Mouse (Mus musculus): ENCODE data around the gene Zbed6. TPM values are rescaled to one million over a fixed set of nuclear protein-coding genes. Genes with fewer than 3 reads are reported as not detected.
A peak's percentile ranks its signal among the peaks of the same experiment; 100 is the strongest.

Gene Zbed6
- polyA plus RNA-seq, 1 experiment from 2014 or later = not detected

DNA sequence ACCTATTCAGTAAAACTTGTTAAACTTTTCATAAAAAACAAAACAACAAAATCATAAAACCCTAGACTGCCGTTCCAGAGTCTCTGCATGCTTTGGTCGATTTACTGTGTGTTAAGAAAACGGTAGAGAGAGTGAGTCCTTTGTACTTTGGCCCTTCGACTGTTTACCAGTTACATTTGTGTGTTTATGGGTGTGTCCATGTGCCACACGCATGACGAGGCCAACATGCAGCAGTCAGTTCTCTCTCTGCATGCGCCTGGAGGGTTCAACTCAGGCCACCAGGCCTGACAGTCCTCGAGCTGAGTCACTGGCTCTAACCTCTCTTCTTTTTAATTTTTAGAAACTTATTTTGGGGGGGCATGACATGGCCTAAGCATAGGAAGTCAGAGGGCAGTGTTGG is 42.4 kb downstream of the Zbed6 start:
- H3K4me1 ChIP-seq = no peaks in the 10 kb centered on the region
- no peak overlapping the region for H3K27ac ChIP-seq (replicated peaks)
- no peaks in the 10 kb centered on the region for H3K27me3 ChIP-seq (replicated peaks)
- ATAC-seq (ENCODE audit: extremely low read depth, insufficient number of reproducible peaks, low FRiP score, low TSS enrichment) = no peak
- H3K4me2 ChIP-seq = no peak overlapping the region
- H3K9ac ChIP-seq = no peak overlapping the region
- no peak overlapping the region for H3K4me3 ChIP-seq
- no peaks in the 10 kb centered on the region for H3K9me3 ChIP-seq
- 81% methylated on average over 8 of the region's 8 CpGs for WGBS
- H3K36me3 ChIP-seq = peaks cover 95% of the 10 kb centered on the region

DNA sequence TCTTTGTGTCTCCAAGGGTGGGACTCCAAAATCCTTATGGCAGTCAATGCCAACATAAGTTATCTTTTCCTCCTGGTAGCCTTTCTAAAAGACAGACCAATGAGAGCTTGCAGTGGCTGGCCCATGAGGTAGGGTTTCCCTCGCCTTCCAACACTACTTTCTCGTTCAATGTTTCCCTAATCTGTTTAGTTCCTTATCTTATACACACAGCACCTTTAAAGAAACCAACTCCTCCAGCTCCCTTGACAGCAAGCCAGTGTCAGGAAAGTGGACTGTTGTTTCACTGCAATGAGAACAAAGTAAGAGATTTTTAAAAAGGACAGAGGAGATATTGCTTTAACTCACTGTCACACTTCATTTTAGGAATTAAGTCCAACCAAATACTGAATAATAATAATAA is 42.8 kb downstream of the Zbed6 start:
- 20% methylated on average over 2 of the region's 2 CpGs for WGBS
- H3K36me3 ChIP-seq = peaks cover 95% of the 10 kb centered on the region
- no peak overlapping the region for H3K4me2 ChIP-seq
- H3K27ac ChIP-seq (replicated peaks) = no peak overlapping the region
- no peaks in the 10 kb centered on the region for H3K27me3 ChIP-seq (replicated peaks)
- H3K4me1 ChIP-seq = no peaks in the 10 kb centered on the region
- no peaks in the 10 kb centered on the region for H3K9me3 ChIP-seq
- no peak overlapping the region for H3K9ac ChIP-seq
- no peak for ATAC-seq (ENCODE audit: extremely low read depth, insufficient number of reproducible peaks, low FRiP score, low TSS enrichment)
- no peak overlapping the region for H3K4me3 ChIP-seq

DNA sequence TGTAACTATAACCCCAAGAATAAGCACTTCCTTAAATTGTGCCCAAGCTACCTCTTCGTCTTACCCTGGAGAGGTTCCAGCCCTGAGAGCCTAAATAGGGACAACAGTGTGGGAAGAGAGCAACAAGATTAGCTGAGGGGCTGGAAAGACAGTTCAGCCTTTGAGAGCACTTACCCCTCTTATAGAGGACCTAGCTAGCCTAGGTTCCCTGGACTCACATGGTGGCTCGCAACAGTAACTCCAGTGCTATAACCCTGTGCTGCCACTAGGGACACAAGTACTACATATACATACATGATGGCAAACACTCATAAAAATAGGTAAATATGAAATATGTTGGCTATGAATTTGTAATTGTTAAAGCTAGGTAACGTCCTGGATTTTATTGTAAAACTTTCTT is 46.9 kb downstream of the Zbed6 start:
- Histone ChIP-seq H3K36me3 (peaks cover 57% of the 10 kb centered on the region), H3K4me2 (no peak overlapping the region), H3K9ac (no peak overlapping the region), H3K9me3 (no peaks in the 10 kb centered on the region), H3K4me3 (no peak overlapping the region), H3K4me1 (peaks cover 8% of the 10 kb centered on the region), H3K27me3 (replicated peaks) (no peaks in the 10 kb centered on the region), H3K27ac (replicated peaks) (no peak overlapping the region)
- WGBS = 74% methylated on average over 3 of the region's 3 CpGs
- ATAC-seq (ENCODE audit: extremely low read depth, insufficient number of reproducible peaks, low FRiP score, low TSS enrichment) = no peak

DNA sequence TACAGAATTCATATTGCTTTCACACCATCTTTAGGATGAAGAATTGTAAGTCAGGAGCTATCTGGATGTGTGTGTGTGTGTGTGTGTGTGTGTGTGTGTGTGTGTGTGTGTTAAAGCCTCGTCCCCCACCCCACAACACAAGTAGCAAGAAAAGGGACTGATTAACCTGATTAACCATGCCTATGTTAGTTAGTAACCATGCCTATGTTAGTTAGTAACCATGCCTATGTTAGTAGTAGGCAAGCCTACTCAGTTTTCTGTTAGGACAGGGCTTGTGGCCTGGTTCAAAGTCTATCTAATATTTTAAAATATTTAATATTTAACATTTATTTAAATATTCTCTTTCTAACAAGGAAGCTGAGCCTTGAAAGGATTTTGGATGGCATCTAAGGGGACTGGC is 49.2 kb downstream of the Zbed6 start:
- Histone ChIP-seq H3K27me3 (replicated peaks) (no peaks in the 10 kb centered on the region), H3K9ac (no peak overlapping the region), H3K4me3 (no peak overlapping the region), H3K27ac (replicated peaks) (no peak overlapping the region), H3K9me3 (no peaks in the 10 kb centered on the region), H3K4me1 (peaks cover 18% of the 10 kb centered on the region), H3K36me3 (peaks cover 58% of the 10 kb centered on the region), H3K4me2 (no peak overlapping the region)
- ATAC-seq (ENCODE audit: extremely low read depth, insufficient number of reproducible peaks, low FRiP score, low TSS enrichment) = no peak
- WGBS = 69% methylated on average over 1 of the region's 1 CpGs

DNA sequence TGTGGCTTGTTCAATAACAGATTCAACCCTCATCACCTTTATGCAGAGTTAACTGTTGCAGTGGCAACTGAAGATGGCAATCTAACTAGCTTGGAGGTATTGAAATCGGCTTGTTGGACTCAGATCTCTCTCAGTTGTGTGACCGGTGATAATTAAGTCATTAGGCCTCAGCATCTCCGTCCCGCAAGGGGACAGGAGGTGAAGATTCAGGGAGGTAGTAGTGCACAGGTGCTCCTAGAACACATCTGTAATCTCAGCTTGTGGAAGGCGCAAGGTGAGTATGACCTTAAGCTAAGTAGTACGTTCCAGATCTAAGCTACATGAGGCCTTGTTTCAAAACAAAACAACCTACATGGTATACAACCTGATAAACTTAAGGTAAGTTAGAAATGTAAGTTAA is 50.1 kb downstream of the Zbed6 start:
- peak overlapping the region; percentile 82; the same call in 1 of the 2 replicates for H3K4me3 ChIP-seq
- H3K36me3 ChIP-seq = peaks cover 58% of the 10 kb centered on the region
- H3K9ac ChIP-seq = peak overlapping the region; percentile 50
- 50% methylated on average over 6 of the region's 6 CpGs for WGBS
- peaks cover 18% of the 10 kb centered on the region for H3K4me1 ChIP-seq
- no peak for ATAC-seq (ENCODE audit: extremely low read depth, insufficient number of reproducible peaks, low FRiP score, low TSS enrichment)
- H3K9me3 ChIP-seq = no peaks in the 10 kb centered on the region
- no peak overlapping the region for H3K27ac ChIP-seq (replicated peaks)
- H3K27me3 ChIP-seq (replicated peaks) = no peaks in the 10 kb centered on the region
- H3K4me2 ChIP-seq = peak overlapping the region; percentile 45

DNA sequence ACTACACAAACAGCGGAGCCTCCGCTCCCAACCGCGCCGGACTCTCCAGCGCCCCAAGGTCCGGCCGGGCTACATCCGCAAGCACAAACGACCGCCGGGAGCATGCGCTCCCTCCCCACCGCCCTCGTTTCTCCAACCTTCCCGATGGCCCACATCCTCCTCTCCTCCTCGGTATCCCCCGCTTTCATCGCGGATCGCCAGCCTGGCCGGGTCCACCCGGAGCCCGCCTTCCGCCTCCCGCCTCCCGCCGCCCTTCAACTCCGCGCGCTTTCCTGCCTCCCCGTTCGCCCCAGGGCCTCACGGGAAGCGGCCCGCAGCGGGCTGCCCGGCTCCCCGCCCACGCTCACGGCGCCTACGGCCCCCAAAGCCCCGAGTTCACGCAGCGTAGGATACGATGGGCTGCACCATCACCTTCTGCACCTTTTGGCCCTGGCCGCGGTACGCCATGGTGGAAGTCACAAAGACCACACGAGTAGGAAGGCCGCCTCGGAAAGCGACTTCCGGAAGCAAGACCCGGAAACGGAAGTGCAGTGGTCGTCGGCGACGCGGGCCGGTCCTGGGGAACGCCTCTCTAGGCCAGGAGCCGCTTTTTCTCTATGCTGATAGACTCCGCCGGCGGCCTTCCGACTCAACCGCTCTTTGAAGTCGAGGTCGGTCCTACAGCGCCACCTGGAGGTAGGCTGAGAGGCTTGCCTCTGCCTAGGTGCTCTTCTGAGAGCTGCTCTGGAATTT is 50.7 kb downstream of the Zbed6 start, which contains the start of gene Snrpe:
TSS of gene Snrpe (minus strand) at position 521 of the 732 bp plus-strand sequence.
- Histone ChIP-seq H3K27ac (replicated peaks) (peak within 1 kb of the TSS; percentile 95), H3K4me3 (peak within 1 kb of the TSS; percentile 82), H3K27me3 (replicated peaks) (no peaks in the 10 kb centered on the region), H3K4me2 (peak within 1 kb of the TSS; percentile 71), H3K4me1 (peaks cover 18% of the 10 kb centered on the region), H3K9ac (peak within 1 kb of the TSS; percentile 96), H3K36me3 (peaks cover 59% of the 10 kb centered on the region), H3K9me3 (no peaks in the 10 kb centered on the region)
- under 1% methylated on average over 73 of the region's 73 CpGs for WGBS
- ATAC-seq (ENCODE audit: extremely low read depth, insufficient number of reproducible peaks, low FRiP score, low TSS enrichment) = peak; percentile 91

Other genes starting within 250 kb of the Zbed6 start
- gene Sox13, start 236.5 kb downstream of the Zbed6 start, polyA plus RNA-seq (2015; fragmentation: Nextera tagmentation; extraction: Ambion mirVana) = 4.3 and 4.9 TPM in 2 replicates
- 454 and 519 TPM in 2 replicates for gene Snrpe, start 50.6 kb downstream of the Zbed6 start, polyA plus RNA-seq (2015; fragmentation: Nextera tagmentation; extraction: Ambion mirVana)
- 3.0 and 3.2 TPM in 2 replicates for gene Gm38394, start 433 bp upstream of the Zbed6 start, polyA plus RNA-seq (2015; fragmentation: Nextera tagmentation; extraction: Ambion mirVana)
- gene Lax1, start 29.2 kb upstream of the Zbed6 start, polyA plus RNA-seq (2015; fragmentation: Nextera tagmentation; extraction: Ambion mirVana) = 0.24 and 0.39 TPM in 2 replicates
- gene Atp2b4, start 140.2 kb upstream of the Zbed6 start, polyA plus RNA-seq (2015; fragmentation: Nextera tagmentation; extraction: Ambion mirVana) = 13.9 and 16.8 TPM in 2 replicates
- gene Optc, start 247.1 kb upstream of the Zbed6 start, polyA plus RNA-seq (2015; fragmentation: Nextera tagmentation; extraction: Ambion mirVana) = 0.32 and 0.41 TPM in 2 replicates

Data from heart, embryonic 13.5 days (tissue).